Mouse (Mus musculus): ENCODE data around the gene Cul5. TPM values are rescaled to one million over a fixed set of nuclear protein-coding genes. Genes with fewer than 3 reads are reported as not detected.
A peak's percentile ranks its signal among the peaks of the same experiment; 100 is the strongest.

The Cul5 gene
- 41.5 and 46.2 TPM in 2 replicates for polyA plus RNA-seq (2015; fragmentation: Nextera tagmentation; extraction: Ambion mirVana)

DNA sequence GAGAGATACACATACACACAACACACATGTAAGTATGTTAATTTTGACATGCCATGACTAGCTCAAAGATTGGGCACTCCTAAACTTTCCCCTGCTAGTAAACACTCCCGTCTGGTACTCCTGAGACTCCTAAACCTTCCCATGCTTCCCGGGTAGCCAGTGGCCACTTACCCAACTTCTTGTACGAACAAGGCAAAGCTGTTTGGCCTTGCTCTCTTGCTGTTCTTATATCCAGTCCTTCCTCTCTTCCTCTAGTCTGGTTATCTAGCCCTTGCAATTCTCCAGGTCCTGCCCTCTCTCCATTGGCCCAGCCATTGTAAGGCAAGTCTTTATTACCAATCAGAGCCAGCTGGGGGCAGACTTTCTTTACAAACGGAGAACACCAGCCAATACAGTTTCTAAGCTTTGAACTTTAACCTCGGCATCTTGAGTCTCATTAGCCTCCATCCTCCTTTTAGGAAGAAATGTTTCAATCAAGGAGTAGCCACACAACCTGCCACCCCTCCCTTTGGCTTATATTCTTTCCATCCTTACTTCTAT, at the start of gene Cul5:
Cul5 (minus strand) TSS at position 335 of the 540 bp plus-strand sequence.
- no peak within 1 kb of the TSS for H3K9ac ChIP-seq
- no peak within 1 kb of the TSS for H3K27ac ChIP-seq
- no peaks in the 10 kb centered on the region for H3K9me3 ChIP-seq
- no peak within 1 kb of the TSS for H3K4me2 ChIP-seq
- H3K4me1 ChIP-seq (replicated peaks) = peaks cover 21% of the 10 kb centered on the region
- WGBS = 57% methylated on average over 5 of the region's 5 CpGs
- ATAC-seq (ENCODE audit: low FRiP score) = no peak
- no peaks in the 10 kb centered on the region for H3K27me3 ChIP-seq
- H3K4me3 ChIP-seq = no peak within 1 kb of the TSS
- no peaks in the 10 kb centered on the region for H3K36me3 ChIP-seq

DNA sequence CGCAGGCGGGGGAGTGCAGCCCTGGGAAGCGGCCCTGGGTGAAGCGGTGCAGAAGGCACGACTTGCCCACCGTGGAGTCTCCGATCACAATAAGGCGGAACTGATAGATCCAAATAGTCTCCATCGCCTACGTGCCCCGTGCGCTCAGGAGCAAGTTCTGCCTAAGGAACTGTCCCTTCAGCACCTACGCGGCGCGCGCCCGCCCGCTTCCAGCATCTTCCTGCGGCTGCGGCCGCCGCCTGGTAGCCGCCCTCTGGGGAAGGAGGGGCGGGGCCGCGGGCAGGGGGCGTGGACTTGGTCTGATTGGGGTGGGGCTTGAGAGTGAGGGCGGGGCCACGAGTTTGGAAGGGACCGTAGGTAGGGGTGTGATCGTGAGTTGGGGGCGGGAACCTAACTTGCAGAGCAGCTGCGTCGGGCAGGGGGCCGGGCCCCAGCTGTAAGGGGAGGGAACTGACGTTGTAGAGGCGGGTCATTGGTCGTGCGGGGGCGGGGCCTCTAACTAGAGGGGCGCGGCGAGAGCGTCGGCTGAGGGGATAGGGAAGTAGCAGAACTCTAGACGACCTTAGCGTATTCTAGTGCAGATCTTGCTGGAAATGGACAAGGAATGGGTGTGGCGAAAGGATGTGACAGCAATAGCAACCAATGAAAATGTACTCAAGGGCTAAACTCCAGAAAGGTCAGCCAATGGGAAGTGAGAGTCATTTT, 36.3 kb upstream of the Cul5 start, which contains the start of gene Rab39:
Rab39 (minus strand) TSS at position 241 of the 705 bp plus-strand sequence.
- WGBS = under 1% methylated on average over 49 of the region's 49 CpGs
- ATAC-seq (ENCODE audit: low FRiP score) = peak; percentile 96
- Histone ChIP-seq H3K27me3 (no peaks in the 10 kb centered on the region), H3K9me3 (no peaks in the 10 kb centered on the region), H3K4me2 (peak within 1 kb of the TSS; percentile 77), H3K9ac (peak within 1 kb of the TSS; percentile 72), H3K36me3 (no peaks in the 10 kb centered on the region), H3K27ac (peak within 1 kb of the TSS; percentile 62), H3K4me3 (peak within 1 kb of the TSS; percentile 69), H3K4me1 (replicated peaks) (peaks cover 11% of the 10 kb centered on the region)

DNA sequence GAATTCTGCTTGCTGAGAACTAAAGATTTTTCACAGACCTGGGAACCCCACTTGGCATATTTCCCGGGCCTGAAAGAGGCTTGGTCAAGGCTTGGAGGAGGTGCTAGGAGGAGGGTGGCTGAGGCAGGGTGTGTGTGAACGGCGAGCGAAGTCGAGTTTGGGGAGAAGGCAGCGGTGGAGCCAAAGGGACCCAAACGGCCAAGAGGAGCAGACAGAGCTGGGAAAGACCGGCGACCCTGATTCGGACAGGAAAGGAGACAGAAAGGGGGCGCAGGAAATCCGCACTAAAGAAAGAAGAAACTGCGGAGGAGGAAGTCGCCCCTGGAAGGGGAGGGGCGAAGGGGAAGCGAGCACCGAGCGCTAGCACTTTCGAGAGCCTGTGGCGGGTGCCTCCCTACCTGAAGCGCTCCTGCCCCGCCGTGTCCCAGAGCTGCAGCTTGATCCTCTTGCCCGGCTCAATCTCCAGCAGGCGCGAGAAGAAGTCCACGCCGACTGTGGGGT, 35.7 kb upstream of the Cul5 start:
- under 1% methylated on average over 28 of the region's 28 CpGs for WGBS
- H3K27ac ChIP-seq = peak overlapping the region; percentile 62
- ATAC-seq (ENCODE audit: low FRiP score) = peak; percentile 14

DNA sequence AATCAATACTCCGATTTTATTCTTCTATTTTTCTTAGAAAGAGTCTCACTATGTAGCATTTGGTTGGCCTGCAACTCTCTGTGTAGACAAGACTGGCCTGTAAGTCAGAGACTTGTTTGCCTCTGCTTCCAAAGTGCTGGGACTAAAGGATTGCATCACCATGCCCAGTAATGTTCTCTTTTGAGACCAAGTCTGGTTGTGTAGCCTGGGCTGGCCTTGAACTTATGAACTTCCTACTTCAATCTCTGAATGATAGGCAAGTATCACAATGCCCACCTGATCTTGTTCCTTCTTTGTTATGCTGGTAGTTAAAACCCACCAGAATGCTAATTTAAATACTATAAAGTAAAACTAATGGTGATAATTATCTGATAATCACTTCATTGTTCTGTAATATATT, 33.2 kb upstream of the Cul5 start:
- no peak for ATAC-seq (ENCODE audit: low FRiP score)
- H3K4me2 ChIP-seq = no peak overlapping the region
- 94% methylated on average over 1 of the region's 1 CpGs for WGBS

More for the DNA sequence above, 35.7 kb upstream of the Cul5 start:
- Histone ChIP-seq H3K4me1 (replicated peaks) (peaks cover 11% of the 10 kb centered on the region), H3K9me3 (no peaks in the 10 kb centered on the region), H3K27me3 (no peaks in the 10 kb centered on the region), H3K4me3 (peak overlapping the region; percentile 69), H3K9ac (peak overlapping the region; percentile 72), H3K4me2 (peak overlapping the region; percentile 77), H3K36me3 (no peaks in the 10 kb centered on the region)

DNA sequence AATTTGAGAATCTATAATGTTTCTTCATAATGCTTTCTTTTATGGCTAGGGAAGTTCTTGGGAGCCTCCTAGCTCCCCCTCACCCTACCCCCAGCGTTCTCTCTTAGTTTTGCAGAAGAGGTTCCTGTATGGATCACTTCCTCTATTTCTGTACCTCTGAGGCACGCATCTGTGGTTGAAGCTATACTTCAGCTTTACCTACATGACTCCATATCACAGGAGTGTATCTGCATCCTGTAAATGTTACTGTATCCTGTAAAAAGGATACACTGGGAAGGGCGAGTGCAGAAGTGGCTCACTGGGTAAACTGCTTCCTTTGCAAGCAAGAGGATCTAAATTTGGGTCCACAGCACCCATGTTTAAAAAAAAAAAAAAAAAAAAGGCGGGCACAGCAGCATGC, 30.7 kb upstream of the Cul5 start:
- no peak overlapping the region for H3K9ac ChIP-seq
- H3K4me1 ChIP-seq (replicated peaks) = peaks cover 5% of the 10 kb centered on the region
- WGBS = 79% methylated on average over 4 of the region's 4 CpGs
- no peak overlapping the region for H3K27ac ChIP-seq
- no peak overlapping the region for H3K4me2 ChIP-seq
- no peak overlapping the region for H3K4me3 ChIP-seq
- no peaks in the 10 kb centered on the region for H3K36me3 ChIP-seq
- no peak for ATAC-seq (ENCODE audit: low FRiP score)
- no peaks in the 10 kb centered on the region for H3K9me3 ChIP-seq
- H3K27me3 ChIP-seq = no peaks in the 10 kb centered on the region

More for the DNA sequence above, 33.2 kb upstream of the Cul5 start:
- no peaks in the 10 kb centered on the region for H3K36me3 ChIP-seq
- H3K9ac ChIP-seq = no peak overlapping the region
- H3K27ac ChIP-seq = no peak overlapping the region
- no peaks in the 10 kb centered on the region for H3K27me3 ChIP-seq
- H3K4me3 ChIP-seq = no peak overlapping the region
- H3K4me1 ChIP-seq (replicated peaks) = peaks cover 11% of the 10 kb centered on the region
- H3K9me3 ChIP-seq = no peaks in the 10 kb centered on the region

DNA sequence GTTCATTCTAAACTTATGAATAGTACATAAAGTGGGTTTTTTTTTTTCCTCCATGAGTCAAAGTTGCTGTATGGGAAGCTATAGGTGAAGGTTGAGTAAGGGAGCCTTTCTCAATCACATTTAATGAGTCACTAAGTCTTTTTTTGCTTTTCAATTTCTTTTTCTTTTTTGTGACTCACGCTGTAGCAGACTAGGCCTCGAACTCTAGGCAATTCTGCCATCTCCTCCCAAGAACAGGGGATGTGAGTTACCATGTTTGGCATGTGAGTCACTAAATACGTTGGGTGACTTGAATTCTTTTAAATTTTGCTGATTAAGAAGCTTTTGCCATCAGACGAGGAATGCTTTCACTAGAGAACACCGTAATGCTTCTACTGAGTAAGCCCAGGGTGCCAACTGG, 26.0 kb upstream of the Cul5 start:
- Histone ChIP-seq H3K27ac (no peak overlapping the region), H3K4me3 (no peak overlapping the region), H3K27me3 (no peaks in the 10 kb centered on the region), H3K4me1 (replicated peaks) (no peaks in the 10 kb centered on the region), H3K36me3 (no peaks in the 10 kb centered on the region), H3K9ac (no peak overlapping the region), H3K9me3 (no peaks in the 10 kb centered on the region), H3K4me2 (no peak overlapping the region)
- no peak for ATAC-seq (ENCODE audit: low FRiP score)
- WGBS = 93% methylated on average over 5 of the region's 5 CpGs

DNA sequence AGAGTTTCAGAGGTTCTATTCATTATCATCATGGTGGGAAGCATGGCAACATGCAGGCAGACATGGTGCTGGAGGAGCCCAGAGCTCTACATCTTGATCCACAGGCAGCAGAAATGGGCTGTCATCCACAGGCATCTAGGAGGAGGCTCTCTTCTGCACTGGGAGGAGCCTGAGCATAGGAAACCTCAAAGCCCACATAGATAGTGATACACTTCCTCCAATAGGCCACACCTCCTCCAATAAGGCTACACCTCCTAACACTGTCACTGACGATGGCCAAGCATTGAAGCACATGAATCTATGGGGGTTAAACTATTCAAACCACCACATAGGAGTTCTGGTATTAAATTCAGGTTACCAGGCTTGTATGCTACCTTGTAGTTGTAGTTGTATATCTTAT, 23.9 kb upstream of the Cul5 start:
- no peak overlapping the region for H3K9ac ChIP-seq

DNA sequence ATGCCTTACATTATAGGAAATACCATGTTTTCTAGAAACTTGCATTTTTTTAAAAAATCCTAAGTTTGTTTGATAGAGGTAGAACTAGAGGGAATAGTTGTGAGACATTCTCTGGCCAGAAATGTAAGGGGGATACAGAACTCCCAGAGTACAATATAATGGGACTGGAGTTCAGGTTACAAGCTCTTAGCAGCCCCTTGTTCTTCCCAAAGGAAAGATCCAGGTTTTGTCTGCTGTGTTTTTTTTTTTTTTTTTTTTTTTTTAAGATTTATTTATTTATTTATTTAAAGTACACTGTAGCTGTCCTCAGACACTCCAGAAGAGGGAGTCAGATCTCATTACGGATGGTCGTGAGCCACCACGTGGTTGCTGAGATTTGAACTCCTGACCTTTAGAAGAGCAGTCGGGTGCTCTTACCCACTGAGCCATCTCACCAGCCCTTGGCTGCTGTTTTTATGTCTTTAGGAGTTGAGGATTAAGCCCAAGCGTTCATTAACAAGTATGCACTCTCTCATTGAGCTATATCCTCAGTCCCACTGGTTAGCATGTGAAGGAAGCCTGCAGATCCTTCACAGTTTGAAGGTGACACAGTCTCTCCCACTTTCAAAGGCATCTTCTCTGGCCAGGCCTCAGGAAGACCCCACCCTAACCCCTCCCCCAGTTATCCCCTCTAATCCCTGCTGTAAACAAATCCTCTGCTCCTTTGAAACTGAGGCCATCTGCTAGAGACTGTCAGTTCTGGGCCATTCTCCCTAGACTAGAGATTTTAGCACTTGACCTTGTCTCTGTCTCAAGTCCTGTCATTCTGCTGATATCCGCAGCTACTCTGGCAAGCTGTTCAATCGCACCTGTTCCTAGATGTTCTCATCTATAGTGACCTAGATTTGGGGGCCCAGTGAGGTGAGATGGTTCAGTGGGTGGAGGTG, 22.2 kb upstream of the Cul5 start:
- Histone ChIP-seq H3K27ac (no peak overlapping the region), H3K9me3 (no peaks in the 10 kb centered on the region), H3K4me1 (replicated peaks) (no peaks in the 10 kb centered on the region), H3K4me2 (no peak overlapping the region), H3K9ac (no peak overlapping the region), H3K4me3 (no peak overlapping the region), H3K36me3 (no peaks in the 10 kb centered on the region), H3K27me3 (no peaks in the 10 kb centered on the region)
- WGBS = 43% methylated on average over 7 of the region's 7 CpGs
- ATAC-seq (ENCODE audit: low FRiP score) = no peak

More for the DNA sequence above, 23.9 kb upstream of the Cul5 start:
- no peaks in the 10 kb centered on the region for H3K27me3 ChIP-seq
- H3K4me2 ChIP-seq = no peak overlapping the region
- H3K9me3 ChIP-seq = no peaks in the 10 kb centered on the region
- ATAC-seq (ENCODE audit: low FRiP score) = no peak
- 76% methylated on average over 1 of the region's 1 CpGs for WGBS
- no peak overlapping the region for H3K4me3 ChIP-seq
- H3K4me1 ChIP-seq (replicated peaks) = no peaks in the 10 kb centered on the region
- H3K27ac ChIP-seq = no peak overlapping the region
- H3K36me3 ChIP-seq = no peaks in the 10 kb centered on the region

DNA sequence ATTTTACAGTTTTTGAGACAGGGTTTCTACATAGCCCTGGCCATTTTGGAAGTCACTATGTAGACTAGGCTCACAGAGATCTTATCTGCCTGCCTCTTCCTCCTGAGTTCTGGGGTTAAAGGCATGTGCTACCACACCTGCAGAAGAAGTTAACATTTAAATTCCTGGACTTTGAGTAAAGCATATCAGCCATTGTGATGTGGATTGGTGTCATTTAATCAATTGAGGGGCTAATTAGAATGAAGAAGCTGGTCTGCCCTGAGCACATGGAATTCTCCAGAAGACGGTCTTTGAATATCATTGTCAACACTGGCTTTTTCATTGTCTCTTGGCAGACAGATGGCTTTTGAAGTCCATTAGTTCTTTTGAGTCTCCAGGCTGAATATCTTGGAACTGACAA, 11.0 kb upstream of the Cul5 start:
- no peak for ATAC-seq (ENCODE audit: low FRiP score)
- no peak overlapping the region for H3K9ac ChIP-seq
- H3K4me1 ChIP-seq (replicated peaks) = no peaks in the 10 kb centered on the region
- H3K36me3 ChIP-seq = no peaks in the 10 kb centered on the region
- no peaks in the 10 kb centered on the region for H3K9me3 ChIP-seq
- H3K4me3 ChIP-seq = no peak overlapping the region
- 77% methylated on average over 1 of the region's 1 CpGs for WGBS
- no peak overlapping the region for H3K27ac ChIP-seq
- no peak overlapping the region for H3K4me2 ChIP-seq
- no peaks in the 10 kb centered on the region for H3K27me3 ChIP-seq

DNA sequence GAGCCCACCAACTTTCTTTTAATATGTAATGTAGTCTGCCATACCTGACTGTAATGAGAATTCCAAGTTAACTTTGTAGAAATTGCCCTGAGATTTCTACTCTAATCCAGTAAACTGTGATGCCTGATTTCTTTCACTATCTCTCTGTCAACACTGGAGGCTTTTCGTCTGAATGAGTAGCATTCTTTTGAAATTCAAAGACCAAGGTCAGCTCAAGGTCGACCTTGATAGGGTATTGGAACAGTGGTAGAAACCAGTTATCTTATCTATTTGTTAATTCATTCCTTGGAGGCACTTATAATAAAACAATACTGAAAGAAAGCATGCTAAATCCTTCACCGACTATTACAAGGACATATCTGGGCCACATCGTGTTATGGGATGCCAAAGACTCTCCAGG, 7.1 kb upstream of the Cul5 start:
- no peaks in the 10 kb centered on the region for H3K4me1 ChIP-seq (replicated peaks)
- H3K4me2 ChIP-seq = no peak overlapping the region
- no peaks in the 10 kb centered on the region for H3K9me3 ChIP-seq
- no peak overlapping the region for H3K9ac ChIP-seq
- H3K27ac ChIP-seq = no peak overlapping the region
- no peaks in the 10 kb centered on the region for H3K36me3 ChIP-seq
- H3K27me3 ChIP-seq = no peaks in the 10 kb centered on the region
- 70% methylated on average over 4 of the region's 4 CpGs for WGBS
- no peak overlapping the region for H3K4me3 ChIP-seq
- no peak for ATAC-seq (ENCODE audit: low FRiP score)

DNA sequence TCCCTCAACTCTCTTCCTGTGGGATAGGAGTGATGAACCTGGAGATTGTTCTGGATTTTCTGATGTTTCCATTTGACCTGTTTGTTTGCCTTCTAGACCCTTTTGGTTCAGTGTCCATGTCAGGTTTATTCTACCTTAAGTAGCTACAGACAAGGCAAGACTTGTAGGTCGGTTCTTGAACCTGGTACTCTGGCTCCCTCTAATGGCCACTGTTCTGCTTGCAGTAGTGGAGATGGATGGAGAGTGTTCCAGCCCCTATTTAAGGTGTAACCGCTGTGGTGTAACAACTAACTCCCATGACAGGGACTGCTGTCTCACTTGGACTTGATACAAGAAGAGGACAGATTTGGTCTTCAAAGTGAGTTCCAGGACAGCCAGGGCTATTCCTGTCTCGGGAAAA, 3.8 kb upstream of the Cul5 start:
- Histone ChIP-seq H3K4me1 (replicated peaks) (no peaks in the 10 kb centered on the region), H3K27ac (no peak overlapping the region), H3K4me3 (no peak overlapping the region), H3K9ac (no peak overlapping the region), H3K27me3 (no peaks in the 10 kb centered on the region), H3K9me3 (no peaks in the 10 kb centered on the region), H3K36me3 (no peaks in the 10 kb centered on the region), H3K4me2 (no peak overlapping the region)
- ATAC-seq (ENCODE audit: low FRiP score) = no peak
- WGBS = 24% methylated on average over 3 of the region's 3 CpGs

DNA sequence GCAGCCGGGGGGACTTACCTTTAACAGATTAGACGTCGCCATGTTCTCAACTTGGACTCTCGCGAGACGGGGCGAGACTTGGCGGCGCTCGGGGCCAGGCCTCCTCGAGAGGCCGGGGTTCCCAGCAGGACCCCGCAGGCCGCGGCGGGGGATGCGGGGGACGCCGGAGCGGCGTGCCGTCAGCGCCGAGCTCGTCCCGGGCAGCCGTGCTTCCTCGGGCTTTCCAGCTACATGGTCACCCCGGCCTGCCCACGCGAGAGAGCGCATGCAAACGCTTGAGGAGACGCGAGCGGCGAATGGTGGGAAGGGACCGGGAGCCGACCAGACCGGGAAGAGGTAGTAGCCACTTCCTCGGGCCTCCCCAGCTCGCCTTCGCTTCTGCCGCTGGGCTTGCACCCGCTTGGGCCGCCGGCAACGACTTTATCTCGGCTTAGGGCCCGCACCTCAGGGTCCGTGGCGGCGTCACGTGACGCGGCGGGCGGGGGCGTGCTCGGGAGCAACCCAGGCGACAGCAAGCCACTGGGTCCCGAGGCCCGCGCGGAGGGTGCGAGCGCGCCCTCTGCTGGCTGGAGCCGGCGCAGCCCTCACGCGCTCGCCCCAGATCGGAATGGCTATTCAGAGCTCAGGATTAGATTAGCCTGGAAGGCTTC, 2.7 kb downstream of the Cul5 start:
- Histone ChIP-seq H3K4me3 (peak overlapping the region; percentile 95), H3K36me3 (no peaks in the 10 kb centered on the region), H3K9me3 (no peaks in the 10 kb centered on the region), H3K4me2 (peak overlapping the region; percentile 84), H3K27ac (peak overlapping the region; percentile 99), H3K4me1 (replicated peaks) (peaks cover 29% of the 10 kb centered on the region), H3K9ac (peak overlapping the region; percentile 99), H3K27me3 (no peaks in the 10 kb centered on the region)
- ATAC-seq (ENCODE audit: low FRiP score) = peak; percentile 97
- under 1% methylated on average over 74 of the region's 74 CpGs for WGBS

All from hindbrain, embryonic 13.5 days (tissue).